Mouse (Mus musculus): Measurements from ENCODE around the gene Zfp704.

The Zfp704 gene

DNA sequence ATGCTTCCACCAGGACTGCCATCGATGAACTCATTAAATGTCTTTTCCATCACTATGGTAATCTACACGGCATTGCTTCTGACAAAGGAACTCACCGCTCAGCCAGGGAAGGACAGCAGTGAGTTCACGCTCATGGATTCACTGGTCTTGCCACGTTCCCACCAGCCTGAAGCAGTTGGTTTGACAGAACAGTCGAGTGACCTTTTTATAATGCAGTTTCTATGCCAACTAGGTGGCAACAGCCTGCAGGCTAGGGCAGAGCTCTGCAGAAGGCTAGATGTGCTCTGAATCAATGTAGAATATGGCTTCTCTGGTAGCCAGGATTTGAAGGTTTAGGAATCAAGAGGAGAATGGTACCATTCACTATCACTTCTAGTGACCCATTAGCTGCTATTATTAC, 186.2 kb downstream of the Zfp704 start:
- DNase-seq (ENCODE audit: low spot score in 2 of 2) = no peak

DNA sequence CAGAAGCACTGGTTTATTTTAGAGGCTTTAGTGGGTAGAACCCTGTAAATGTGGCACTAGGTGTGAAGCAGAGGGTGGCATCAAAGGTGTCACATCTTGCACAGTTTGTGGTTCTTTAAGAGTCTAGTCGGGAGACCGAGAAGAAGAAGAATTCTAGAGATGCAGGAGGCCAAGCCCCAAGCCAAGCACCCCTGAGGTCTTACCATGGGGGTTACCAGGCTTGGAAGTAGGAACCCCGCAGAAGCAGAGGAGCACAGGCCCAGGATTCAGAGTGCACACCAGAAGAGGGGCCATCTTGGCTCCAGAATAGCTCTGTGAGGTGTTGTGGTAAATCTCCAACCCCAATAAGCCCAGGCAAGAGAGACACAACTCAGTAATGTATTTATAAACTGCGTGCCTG, 201.0 kb downstream of the Zfp704 start:
- no peak for DNase-seq (ENCODE audit: low spot score in 2 of 2)

- no peak for DNase-seq (ENCODE audit: low spot score in 2 of 2)
These were observed 202.1 kb downstream of the Zfp704 start for GRCm38 (mm10) chr3:9407801-9408200.

- DNase-seq (ENCODE audit: low spot score in 2 of 2) = no peak
These were observed 202.8 kb downstream of the Zfp704 start for GRCm38 (mm10) chr3:9407119-9407546.

- DNase-seq (ENCODE audit: low spot score in 2 of 2) = no peak
These were observed 204.5 kb downstream of the Zfp704 start for GRCm38 (mm10) chr3:9405341-9405740.

- DNase-seq (ENCODE audit: low spot score in 2 of 2) = no peak
These were observed 206.4 kb downstream of the Zfp704 start for GRCm38 (mm10) chr3:9403255-9404050.

DNA sequence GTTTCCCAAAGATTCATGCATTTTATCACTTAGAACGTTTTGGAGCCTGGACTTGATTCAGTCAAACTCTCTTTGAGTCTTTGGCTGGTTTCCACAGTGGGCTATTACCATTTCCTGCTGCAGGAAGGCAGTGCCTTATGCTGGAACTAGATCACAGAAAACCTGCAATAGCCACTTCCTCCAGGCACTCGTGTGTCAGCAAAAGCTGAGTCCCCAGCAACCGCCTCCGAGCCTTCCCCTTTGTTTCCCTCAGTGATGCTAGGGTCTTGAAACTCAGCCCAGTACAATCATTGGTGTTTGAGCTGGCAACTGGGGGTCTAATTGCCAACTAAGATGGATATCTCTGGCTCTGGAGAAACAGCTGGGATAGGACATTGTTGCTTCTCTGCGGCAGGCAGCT, 207.0 kb downstream of the Zfp704 start:
- no peak for DNase-seq (ENCODE audit: low spot score in 2 of 2)

DNA sequence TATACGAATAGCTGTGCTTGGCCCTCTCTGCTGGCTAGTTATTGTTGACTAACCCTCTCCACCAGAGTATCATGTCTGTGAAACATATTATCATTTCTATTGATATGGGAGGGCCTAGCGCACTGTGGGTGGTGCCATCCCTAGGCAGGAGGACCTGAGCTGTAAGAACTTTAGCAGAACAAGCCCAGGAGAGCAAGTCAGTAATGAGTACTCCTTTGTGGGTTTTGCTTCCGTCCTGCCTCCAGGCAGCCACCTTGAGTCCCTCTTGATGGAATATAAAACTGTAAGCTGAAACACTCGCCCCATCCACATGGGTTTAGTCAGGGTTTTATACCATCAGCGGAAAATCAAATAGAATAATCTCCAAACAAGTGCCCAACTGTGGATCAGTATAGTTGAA, 207.5 kb downstream of the Zfp704 start:
- no peak for DNase-seq (ENCODE audit: low spot score in 2 of 2)

- no peak for DNase-seq (ENCODE audit: low spot score in 2 of 2)
These were observed 208.2 kb downstream of the Zfp704 start for GRCm38 (mm10) chr3:9401685-9402084.

DNA sequence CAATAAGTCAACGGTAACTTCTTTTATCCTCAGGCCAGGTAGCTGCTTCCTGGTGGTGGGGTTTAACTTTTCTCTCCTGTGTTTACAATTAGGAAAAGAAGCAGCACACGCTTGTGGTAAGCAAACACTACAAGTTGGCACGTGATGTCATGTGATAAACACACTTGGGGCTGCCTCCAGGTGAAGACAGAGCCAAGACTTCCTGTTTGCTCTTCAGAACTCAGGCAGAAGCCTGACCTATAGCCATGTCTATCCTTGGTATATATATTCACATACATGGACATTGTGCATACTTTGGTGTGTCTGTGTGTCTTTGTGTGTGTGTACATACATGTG, 209.0 kb downstream of the Zfp704 start:
- no peak for DNase-seq (ENCODE audit: low spot score in 2 of 2)

DNA sequence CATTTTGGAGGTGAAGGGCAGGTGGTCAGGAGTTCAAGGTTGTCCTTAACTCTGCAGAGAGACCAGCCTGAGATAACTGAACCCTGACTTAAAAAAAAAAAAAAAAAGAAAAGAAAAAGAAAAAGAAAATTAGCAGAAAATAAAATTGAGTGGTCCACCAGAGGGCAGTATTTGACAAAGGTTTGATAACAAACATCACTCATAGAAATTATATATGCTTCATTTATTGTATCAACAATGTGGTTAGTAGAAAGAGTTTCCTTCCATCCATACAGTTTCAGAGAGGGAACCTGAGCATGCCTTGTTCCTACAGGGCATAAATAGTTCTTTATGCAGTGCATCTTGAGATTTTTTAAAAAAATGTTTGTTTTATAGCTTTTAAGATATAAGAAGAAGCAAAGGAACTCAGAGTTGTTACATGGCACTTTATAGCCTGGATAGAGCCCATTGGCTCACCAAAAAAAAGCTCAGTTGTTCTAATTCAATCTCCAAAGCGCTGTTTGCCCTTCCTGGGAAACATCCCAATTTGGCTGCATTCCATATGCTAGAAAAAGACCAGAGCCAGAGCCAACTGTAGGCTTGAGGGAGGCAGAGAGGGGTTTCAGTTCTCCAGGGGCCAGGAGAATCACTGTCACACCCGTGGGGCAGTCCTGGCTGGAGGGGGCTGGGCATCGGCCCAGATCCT, 209.5 kb downstream of the Zfp704 start:
- DNase-seq (ENCODE audit: low spot score in 2 of 2) = no peak

GRCm38 (mm10) chr3:9398271-9398670, 211.6 kb downstream of the Zfp704 start:
- no peak for DNase-seq (ENCODE audit: low spot score in 2 of 2)

Measured in frontal cortex, postnatal 25 days (tissue).